In genomic region chr14:8952853-8953397, GRCm38 (mm10) we compare ENCODE assay signal across 16 mouse cellular contexts.
DNase-seq lines count a peak whose midpoint lies in the region; ATAC-seq and TF ChIP-seq lines count a peak whose summit lies in the region.
"Had no signal": no experiment of that assay in that cellular context is flagged by ENCODE, and none has a peak within 500 bp of the region (broad histone marks: within the 10 kb centered on the region; RNA-seq: fewer than 3 reads in every experiment).

No protein-coding gene starts in this region.

- H3K27ac ChIP-seq in lung, embryonic 14.5 days (ENCODE audit: low read depth), result 0 out of 2 replicates have a peak overlapping the region, but pooled peaks have one; percentile 8
- peak overlapping the region; percentile 46; the same call in 1 of the 2 replicates for H3K27ac ChIP-seq in heart, embryonic 11.5 days (ENCODE audit: low read depth, low read length)
- no peak overlapping the region; the same call in 1 of the 2 replicates for H3K27ac ChIP-seq in limb, embryonic 13.5 days
- no peak overlapping the region for H3K27ac ChIP-seq in midbrain, embryonic 11.5 days (ENCODE audit: low read depth, low read length)
- H3K27ac ChIP-seq: embryonic facial prominence, embryonic 12.5 days; forebrain, embryonic 15.5 days; hindbrain, embryonic 15.5 days; left cerebral cortex, adult 2 months had no signal

- ATAC-seq in lung, embryonic 14.5 days (ENCODE audit: insufficient read depth), result peak; percentile 56; the same call in 1 of the 2 replicates
- peak; percentile 69 for ATAC-seq in heart, embryonic 11.5 days (replicated peaks; ENCODE audit: insufficient number of reproducible peaks, low FRiP score, low TSS enrichment)
- peak; percentile 78; the same call in 1 of the 2 replicates for ATAC-seq in limb, embryonic 13.5 days (ENCODE audit: low FRiP score, low read depth)
- no peak for ATAC-seq in midbrain, embryonic 11.5 days (ENCODE audit: low FRiP score)
- ATAC-seq: CD4-positive, CD25-positive, alpha-beta regulatory T cell, adult 4 months; forebrain, embryonic 15.5 days had no signal

- H3K4me2 ChIP-seq in lung, embryonic 14.5 days, result no peak overlapping the region
- H3K4me2 ChIP-seq in heart, embryonic 11.5 days, result no peak overlapping the region
- no peak overlapping the region for H3K4me2 ChIP-seq in limb, embryonic 13.5 days (replicated peaks)
- H3K4me2 ChIP-seq in midbrain, embryonic 11.5 days, result no peak overlapping the region
- H3K4me2 ChIP-seq: embryonic facial prominence, embryonic 12.5 days; forebrain, embryonic 15.5 days; hindbrain, embryonic 15.5 days; liver, embryonic 11.5 days had no signal

- peak; percentile 75 for DNase-seq in lung, embryonic 14.5 days
- DNase-seq in lung, adult 2 months, result no peak
- no peak for DNase-seq in gastrocnemius, postnatal 4 days (ENCODE audit: low spot score in 2 of 2)
- DNase-seq in midbrain, embryonic 11.5 days (ENCODE audit: low spot score, missing footprints), result no peak
- DNase-seq in cerebellum, adult 9-10 months, result no peak
- DNase-seq: kidney, adult 9 months; right cerebral cortex, postnatal 14 days; thymus, postnatal 36 days had no signal

- no peaks in the 10 kb centered on the region for H3K4me1 ChIP-seq in lung, embryonic 14.5 days (ENCODE audit: insufficient read depth)
- no peaks in the 10 kb centered on the region for H3K4me1 ChIP-seq in lung, adult 2 months (ENCODE audit: control insufficient read depth, insufficient read depth, low read length)
- peaks cover 10% of the 10 kb centered on the region for H3K4me1 ChIP-seq in heart, embryonic 11.5 days (ENCODE audit: control insufficient read depth, insufficient read depth, low read length)
- peaks cover 13% of the 10 kb centered on the region; the same call in 1 of the 2 replicates for H3K4me1 ChIP-seq in limb, embryonic 13.5 days
- H3K4me1 ChIP-seq in midbrain, embryonic 11.5 days (ENCODE audit: control insufficient read depth, insufficient read depth, low read length), result no peaks in the 10 kb centered on the region
- H3K4me1 ChIP-seq: hindbrain, embryonic 15.5 days had no signal

- no peak for TF ChIP-seq POLR2A in lung, adult 2 months (IDR thresholded peaks at IDR 0.05; ENCODE audit: borderline replicate concordance, extremely low read depth, low read depth, low read length)

- no peaks in the 10 kb centered on the region for H3K36me3 ChIP-seq in lung, embryonic 14.5 days (ENCODE audit: insufficient read depth)
- H3K36me3 ChIP-seq in heart, embryonic 11.5 days (ENCODE audit: control insufficient read depth, insufficient read depth, low read length), result no peaks in the 10 kb centered on the region
- no peaks in the 10 kb centered on the region for H3K36me3 ChIP-seq in limb, embryonic 13.5 days
- H3K36me3 ChIP-seq in midbrain, embryonic 11.5 days (ENCODE audit: control insufficient read depth, insufficient read depth, low read length), result no peaks in the 10 kb centered on the region
- H3K36me3 ChIP-seq: embryonic facial prominence, embryonic 12.5 days; forebrain, embryonic 15.5 days; hindbrain, embryonic 15.5 days had no signal

- no peaks in the 10 kb centered on the region for H3K9me3 ChIP-seq in lung, embryonic 14.5 days (ENCODE audit: low read depth, low read length)
- H3K9me3 ChIP-seq in heart, embryonic 11.5 days (replicated peaks; ENCODE audit: control insufficient read depth, low read length), result no peaks in the 10 kb centered on the region
- H3K9me3 ChIP-seq in limb, embryonic 13.5 days, result no peaks in the 10 kb centered on the region
- no peaks in the 10 kb centered on the region for H3K9me3 ChIP-seq in midbrain, embryonic 11.5 days (ENCODE audit: control insufficient read depth, low read length)
- H3K9me3 ChIP-seq: embryonic facial prominence, embryonic 12.5 days; forebrain, embryonic 15.5 days; hindbrain, embryonic 15.5 days had no signal

- H3K9ac ChIP-seq in lung, embryonic 14.5 days, result no peak overlapping the region
- no peak overlapping the region for H3K9ac ChIP-seq in heart, embryonic 11.5 days (ENCODE audit: low read depth, low read length)
- no peak overlapping the region for H3K9ac ChIP-seq in limb, embryonic 13.5 days
- no peak overlapping the region for H3K9ac ChIP-seq in midbrain, embryonic 11.5 days (ENCODE audit: low read length)
- H3K9ac ChIP-seq: embryonic facial prominence, embryonic 12.5 days; forebrain, embryonic 15.5 days; hindbrain, embryonic 15.5 days had no signal

- no peaks in the 10 kb centered on the region for H3K27me3 ChIP-seq in lung, embryonic 14.5 days (ENCODE audit: insufficient read depth, low read length)
- no peaks in the 10 kb centered on the region for H3K27me3 ChIP-seq in heart, embryonic 11.5 days (ENCODE audit: control insufficient read depth, insufficient read depth, low read length)
- no peaks in the 10 kb centered on the region for H3K27me3 ChIP-seq in limb, embryonic 13.5 days
- no peaks in the 10 kb centered on the region for H3K27me3 ChIP-seq in midbrain, embryonic 11.5 days (ENCODE audit: control insufficient read depth, insufficient read depth, low read length)
- H3K27me3 ChIP-seq: embryonic facial prominence, embryonic 12.5 days; forebrain, embryonic 15.5 days; hindbrain, embryonic 15.5 days had no signal

- TF ChIP-seq CTCF in lung, embryonic 14.5 days (IDR thresholded peaks at IDR 0.05; ENCODE audit: low read depth), result no peak
- TF ChIP-seq CTCF in lung, adult 2 months (IDR thresholded peaks at IDR 0.05; ENCODE audit: insufficient read depth, low read length), result no peak

- no peak overlapping the region for H3K4me3 ChIP-seq in lung, embryonic 14.5 days (ENCODE audit: low read depth, low read length)
- H3K4me3 ChIP-seq in lung, adult 2 months (replicated peaks; ENCODE audit: extremely low read depth, low read depth, low read length), result no peak overlapping the region
- H3K4me3 ChIP-seq in heart, embryonic 11.5 days (ENCODE audit: low read depth, low read length), result no peak overlapping the region
- no peak overlapping the region for H3K4me3 ChIP-seq in limb, embryonic 13.5 days
- H3K4me3 ChIP-seq in midbrain, embryonic 11.5 days (ENCODE audit: low read depth, low read length), result no peak overlapping the region
- H3K4me3 ChIP-seq: embryonic facial prominence, embryonic 12.5 days; forebrain, embryonic 15.5 days; hindbrain, embryonic 15.5 days; left cerebral cortex, adult 2 months had no signal

- WGBS in lung, embryonic 14.5 days, result 20% methylated on average over 6 of the region's 6 CpGs
- WGBS in lung, adult 2 months, result 40% methylated on average over 6 of the region's 6 CpGs
- WGBS in heart, embryonic 11.5 days (ENCODE audit: insufficient replicate concordance), result 27% methylated on average over 6 of the region's 6 CpGs
- 39% methylated on average over 6 of the region's 6 CpGs for WGBS in limb, embryonic 13.5 days
- WGBS in midbrain, embryonic 11.5 days, result 73% methylated on average over 6 of the region's 6 CpGs

Comparison
In these comparisons a context has a peak if more than half of its experiments do, and no peak if none do; other contexts are left out.
1. H3K27ac ChIP-seq: peak in lung, embryonic 14.5 days (single experiment) and heart, embryonic 11.5 days (single experiment); none in limb, embryonic 13.5 days (single experiment) and midbrain, embryonic 11.5 days (single experiment).